Mouse (Mus musculus): Measurements from ENCODE around the gene Scyl2.

Gene Scyl2

DNA sequence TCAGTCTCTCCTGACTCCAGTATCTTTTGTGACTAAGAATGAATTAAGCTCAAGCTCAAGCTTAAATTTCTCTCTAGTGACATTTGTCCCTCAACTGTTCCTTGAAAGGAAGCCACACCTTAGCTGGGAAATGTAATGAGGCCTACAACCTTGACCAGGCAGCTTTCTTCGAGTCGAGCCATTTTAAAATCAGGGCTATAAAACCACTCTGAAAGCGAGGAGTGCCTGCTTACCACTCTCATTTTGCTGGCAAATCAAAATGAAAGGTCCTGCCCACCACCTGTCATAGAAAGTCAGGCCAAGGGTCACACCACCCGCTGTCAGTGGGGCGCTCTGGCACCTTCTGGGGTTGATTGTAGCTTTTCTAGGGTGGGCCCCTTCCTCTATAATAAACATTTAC is 90.2 kb downstream of the Scyl2 start:
- DNase-seq (ENCODE audit: low read depth, low spot score) = no peak

- no peak for DNase-seq (ENCODE audit: low read depth, low spot score)
Observed at GRCm38 (mm10) chr10:89595514-89595913, 90.6 kb downstream of the Scyl2 start.

- no peak for DNase-seq (ENCODE audit: low read depth, low spot score)
Observed at GRCm38 (mm10) chr10:89594309-89594708, 91.8 kb downstream of the Scyl2 start.

- DNase-seq (ENCODE audit: low read depth, low spot score) = no peak
Observed at GRCm38 (mm10) chr10:89592797-89593196, 93.3 kb downstream of the Scyl2 start.

DNA sequence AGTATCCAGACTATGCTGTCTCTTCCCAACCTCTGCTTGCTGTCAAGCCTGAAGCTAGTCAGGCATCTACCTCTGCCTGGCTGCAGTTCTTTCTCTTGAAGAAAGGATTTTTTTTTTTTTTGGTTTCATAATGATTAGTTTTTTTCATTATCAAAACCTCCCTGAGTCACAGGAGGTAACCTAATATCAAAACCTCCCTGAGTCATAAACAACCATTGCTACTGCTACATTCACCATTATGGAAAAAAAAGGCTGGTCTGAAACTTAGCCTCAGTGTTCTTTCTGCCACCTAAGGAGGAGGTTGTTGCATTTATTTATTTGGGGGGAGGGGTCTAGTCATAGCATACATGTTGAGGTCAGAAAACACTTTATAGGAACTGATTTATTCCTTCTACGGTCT is 96.2 kb downstream of the Scyl2 start:
- no peak for DNase-seq (ENCODE audit: low read depth, low spot score)

Data from ES-CJ7 (cell line).